Mouse (Mus musculus) spleen, adult 2 months (tissue): ENCODE data around the gene Srp14.

Experiments
- CTCF ChIP-seq: fragments of 200-500 bp; IDR thresholded peaks from 2 replicates; pipeline ENCODE4 v1.5.1; 2011; ENCODE audit warnings: mild to moderate bottlenecking, inconsistent platforms; ENCODE audit not compliant: insufficient read depth, insufficient read length, insufficient replicate concordance; ENCODE audit errors: extremely low read depth
- POLR2A ChIP-seq: fragments of 200-500 bp; IDR thresholded peaks from 2 replicates; pipeline ENCODE4 v1.6.1; 2011; ENCODE audit warnings: low read depth, low read length, inconsistent platforms

DNA sequence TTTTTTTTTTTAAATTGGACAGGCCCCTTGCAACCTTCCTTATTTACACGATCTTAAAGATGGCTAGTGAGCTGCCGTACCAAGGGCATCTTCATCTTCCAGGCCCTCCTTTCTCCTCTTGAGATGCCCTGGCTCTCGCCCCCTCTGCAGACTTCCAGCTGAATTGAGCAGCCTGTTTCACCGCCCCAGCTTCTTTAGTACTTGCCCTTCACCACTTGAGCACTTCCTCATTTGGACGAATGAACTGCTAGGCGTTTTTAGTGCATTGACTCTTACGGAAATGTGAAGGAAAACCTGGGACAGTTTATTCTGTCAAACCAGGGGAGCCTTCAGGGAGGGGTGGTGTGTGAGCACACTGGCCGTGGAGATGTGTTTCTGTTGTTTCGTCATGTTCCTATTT, 50.2 kb downstream of the Srp14 start:
- no peak for TF ChIP-seq POLR2A
- no peak for TF ChIP-seq CTCF
